Mouse (Mus musculus) adrenal gland, postnatal 14 days (tissue): ENCODE measurements at regions not wholly inside any gene's neighbourhood (a gene's known extent, or its start where the extent isn't known, plus 50 kb on each side); places are given as distances from the start of the nearest gene placed in this dataset.

ENCODE experiments used
- DNase-seq: peaks from one replicate; pipeline ENCODE4 v3.0.0; 2021; ENCODE audit warnings: mixed read lengths

GRCm38 (mm10) chr12:110082921-110083320 is 195.9 kb upstream of the Dio3 start:
- peak; percentile 63 for DNase-seq

GRCm38 (mm10) chr12:110083471-110083870 is 195.4 kb upstream of the Dio3 start:
- no peak for DNase-seq

- no peak for DNase-seq
Measured at GRCm38 (mm10) chr12:110086921-110087320, 191.9 kb upstream of the Dio3 start.

- peak; percentile 75 for DNase-seq
Measured at GRCm38 (mm10) chr12:110087812-110088211, 191.1 kb upstream of the Dio3 start.

- DNase-seq, result no peak
Measured at GRCm38 (mm10) chr12:110102186-110102585, 176.7 kb upstream of the Dio3 start.

- no peak for DNase-seq
Measured at GRCm38 (mm10) chr12:110112051-110112722, 166.7 kb upstream of the Dio3 start.

GRCm38 (mm10) chr12:110112723-110113105 is 166.2 kb upstream of the Dio3 start:
- no peak for DNase-seq

GRCm38 (mm10) chr12:110120141-110120540 is 158.7 kb upstream of the Dio3 start:
- no peak for DNase-seq

GRCm38 (mm10) chr12:110122976-110123375 is 155.9 kb upstream of the Dio3 start:
- DNase-seq, result no peak

- DNase-seq, result no peak
Measured at GRCm38 (mm10) chr12:110126525-110126924, 152.3 kb upstream of the Dio3 start.

GRCm38 (mm10) chr12:110145379-110145778 is 133.5 kb upstream of the Dio3 start:
- DNase-seq, result no peak

GRCm38 (mm10) chr12:110154225-110154962 is 124.5 kb upstream of the Dio3 start:
- peak; percentile 81 for DNase-seq

- DNase-seq, result peak; percentile 46
Measured at GRCm38 (mm10) chr12:110154963-110155325, 123.9 kb upstream of the Dio3 start.

- peak; percentile 70 for DNase-seq
Measured at GRCm38 (mm10) chr12:110156441-110156840, 122.4 kb upstream of the Dio3 start.

GRCm38 (mm10) chr12:110157998-110158747 is 120.7 kb upstream of the Dio3 start:
- DNase-seq, result no peak

- no peak for DNase-seq
Measured at GRCm38 (mm10) chr12:110161306-110161705, 117.6 kb upstream of the Dio3 start.

GRCm38 (mm10) chr12:110165462-110165861 is 113.4 kb upstream of the Dio3 start:
- no peak for DNase-seq

GRCm38 (mm10) chr12:110168407-110168806 is 110.5 kb upstream of the Dio3 start:
- no peak for DNase-seq

GRCm38 (mm10) chr12:110169261-110169660 is 109.6 kb upstream of the Dio3 start:
- DNase-seq, result no peak

- no peak for DNase-seq
Measured at GRCm38 (mm10) chr12:110170496-110170895, 108.4 kb upstream of the Dio3 start.

- DNase-seq, result peak; percentile 32
Measured at GRCm38 (mm10) chr12:110177826-110178225, 101.0 kb upstream of the Dio3 start.

- no peak for DNase-seq
Measured at GRCm38 (mm10) chr12:110183473-110183872, 95.4 kb upstream of the Dio3 start.

GRCm38 (mm10) chr12:110185399-110185798 is 93.5 kb upstream of the Dio3 start:
- DNase-seq, result no peak
